Mouse (Mus musculus) heart, embryonic 14.5 days (tissue): ENCODE data around the gene Hist1h3f. TPM values are rescaled to one million over a fixed set of nuclear protein-coding genes. Genes with fewer than 3 reads are reported as not detected.

ENCODE experiments used
- ATAC-seq: fragments of 200-750 bp; cut with Nextera tagmentation; 2 replicates; pipeline ENCODE4 v1.8.0; 2017; ENCODE audit warnings: low read depth, moderate TSS enrichment; ENCODE audit not compliant: insufficient number of reproducible peaks, insufficient read depth, low FRiP score
- H3K27ac ChIP-seq, 2 experiments: fragments of 200-500 bp in 1 of 2; fragments of 300-500 bp in 1 of 2; sonication (generic) in 1 of 2; replicated peaks in 1 of 2; 2 replicates each; pipeline ENCODE4 v1.5.1; 2012 to 2014; ENCODE audit warnings: low read depth in 2 of 2, low read length in 2 of 2, control low read depth in 1 of 2, mild to moderate bottlenecking in 1 of 2, mixed read lengths in 1 of 2; ENCODE audit not compliant: control insufficient read depth in 1 of 2, insufficient read depth in 1 of 2
- H3K27me3 ChIP-seq: fragments of 300-500 bp; sonication (generic); 2 replicates; pipeline ENCODE4 v1.6.1; 2014; ENCODE audit warnings: mild to moderate bottlenecking, low read length, control low read depth; ENCODE audit not compliant: control insufficient read depth, insufficient read depth
- H3K36me3 ChIP-seq: fragments of 300-500 bp; sonication (generic); 2 replicates; pipeline ENCODE4 v1.6.1; 2014; ENCODE audit warnings: mild to moderate bottlenecking, control low read depth, low read length, mixed read lengths; ENCODE audit not compliant: control insufficient read depth, insufficient read depth
- H3K4me1 ChIP-seq, 2 experiments: fragments of 200-500 bp in 1 of 2; fragments of 300-500 bp in 1 of 2; sonication (generic) in 1 of 2; 2 replicates each; pipeline ENCODE4 v1.6.1; 2012 to 2014; ENCODE audit warnings: low read length in 2 of 2, control low read depth in 1 of 2, mixed read lengths in 1 of 2; ENCODE audit not compliant: control insufficient read depth in 2 of 2, insufficient read depth in 2 of 2
- H3K4me2 ChIP-seq: fragments of 300-500 bp; sonication (generic); 2 replicates; pipeline ENCODE4 v1.6.1; 2014; ENCODE audit warnings: mild to moderate bottlenecking, low read length
- H3K4me3 ChIP-seq, 2 experiments: fragments of 200-500 bp in 1 of 2; fragments of 300-500 bp in 1 of 2; sonication (generic) in 1 of 2; 2 replicates each; pipeline ENCODE4 v1.5.1; 2012 to 2014; ENCODE audit warnings: low read length in 2 of 2, mild to moderate bottlenecking in 2 of 2, control low read depth in 1 of 2, low read depth in 1 of 2, moderate library complexity in 1 of 2; ENCODE audit not compliant: control insufficient read depth in 1 of 2, insufficient read depth in 1 of 2
- H3K9ac ChIP-seq: fragments of 300-500 bp; sonication (generic); 2 replicates; pipeline ENCODE4 v1.6.1; 2014; ENCODE audit warnings: mild to moderate bottlenecking, low read length
- H3K9me3 ChIP-seq: fragments of 300-500 bp; sonication (generic); 2 replicates; pipeline ENCODE4 v1.6.1; 2016; ENCODE audit warnings: low read length, control low read depth; ENCODE audit not compliant: control insufficient read depth
- WGBS: fragments of 180-500 bp; shearing (Covaris S2); extraction: QIAGEN DNeasy Blood & Tissue Kit; methylation state at CpG from one replicate; pipeline ENCODE4 v1.1.7; 2014; 5-methylcytosine and 5-hydroxymethylcytosine counted together
- polyA plus RNA-seq: library from polyadenylated mRNA; unstranded; fragments of >200 nt; fragmentation: Nextera tagmentation; extraction: Ambion mirVana; gene quantifications from 2 replicates; pipeline ENCODE4 v1.2.1, GENCODE M21; 2014

The Hist1h3f gene
- polyA plus RNA-seq, 1 experiment from 2014 or later = 0.72 TPM

DNA sequence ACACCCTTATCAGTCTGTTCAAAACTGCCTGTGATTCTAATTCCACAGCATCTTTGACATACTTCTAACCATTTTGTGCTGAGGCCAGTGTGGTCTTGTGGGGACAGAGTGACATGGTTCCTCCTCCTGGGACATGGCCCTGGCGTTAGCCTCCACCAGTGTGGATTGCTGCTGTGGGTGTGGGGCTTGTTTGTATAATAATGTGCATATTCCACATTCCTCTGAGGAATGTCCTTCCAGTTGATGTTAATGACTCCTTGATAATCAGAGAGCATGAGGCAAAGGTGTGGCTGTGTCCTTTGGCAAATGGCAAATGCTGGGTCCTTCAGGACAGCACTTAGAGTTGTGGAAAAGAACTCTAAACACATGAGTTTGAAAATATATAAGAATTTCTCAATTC, 30.3 kb upstream of the Hist1h3f start:
- Histone ChIP-seq H3K36me3 (no peaks in the 10 kb centered on the region), H3K9ac (no peak overlapping the region), H3K27me3 (no peaks in the 10 kb centered on the region), H3K27ac (no peak overlapping the region), H3K4me3 (no peak overlapping the region), H3K4me1 (peaks cover 3 to 9% of the 10 kb centered on the region in 2 experiments; a peak in 2 of 4 replicates), H3K9me3 (no peaks in the 10 kb centered on the region), H3K4me2 (no peak overlapping the region)
- WGBS = 68% methylated on average over 1 of the region's 1 CpGs
- no peak for ATAC-seq

DNA sequence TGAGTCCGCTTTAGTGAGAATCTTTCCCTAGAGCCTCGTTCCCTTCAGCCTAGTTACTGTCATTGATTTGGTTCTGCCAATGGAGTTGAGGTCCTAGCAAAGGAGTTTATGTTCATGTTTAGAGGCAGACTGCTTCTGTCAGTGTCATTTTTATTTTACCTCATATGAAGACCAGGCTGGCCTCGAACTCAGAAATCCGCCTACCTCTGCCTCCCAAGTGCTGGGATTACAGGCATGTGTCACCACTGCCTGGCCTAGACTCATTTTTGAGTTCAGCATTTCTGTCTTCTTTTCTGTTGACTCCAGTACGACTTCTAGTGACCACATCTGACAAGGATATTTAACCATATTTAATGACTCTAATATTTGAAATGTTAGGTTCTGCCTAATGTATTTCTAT, 28.6 kb upstream of the Hist1h3f start:
- WGBS = 82% methylated on average over 5 of the region's 5 CpGs
- H3K9me3 ChIP-seq = no peaks in the 10 kb centered on the region
- no peak overlapping the region for H3K9ac ChIP-seq
- H3K27me3 ChIP-seq = no peaks in the 10 kb centered on the region
- H3K4me3 ChIP-seq = no peak overlapping the region
- H3K27ac ChIP-seq = no peak overlapping the region
- H3K4me1 ChIP-seq = peaks cover 3 to 5% of the 10 kb centered on the region in 2 experiments; a peak in 2 of 4 replicates
- no peak for ATAC-seq
- H3K36me3 ChIP-seq = no peaks in the 10 kb centered on the region
- H3K4me2 ChIP-seq = no peak overlapping the region

- H3K27me3 ChIP-seq = no peaks in the 10 kb centered on the region
- peak overlapping the region; percentile 48; the same call in 1 of the 2 replicates for H3K9ac ChIP-seq
- peak overlapping the region; percentile 96 for H3K4me2 ChIP-seq
- 0 out of 4 replicates have a peak overlapping the region, but pooled peaks of 1 of the 2 experiments have one; percentile 28 for H3K27ac ChIP-seq
- no peaks in the 10 kb centered on the region for H3K9me3 ChIP-seq
- no peaks in the 10 kb centered on the region for H3K36me3 ChIP-seq
- ATAC-seq = no peak
- WGBS = 53% methylated on average over 15 of the region's 15 CpGs
- peaks cover 3 to 4% of the 10 kb centered on the region in 2 experiments; a peak in 2 of 4 replicates for H3K4me1 ChIP-seq
- peak overlapping the region; percentile 28 to 62 for H3K4me3 ChIP-seq
These were observed 27.8 kb upstream of the Hist1h3f start for GRCm38 (mm10) chr13:23515826-23516620.

GRCm38 (mm10) chr13:23516822-23517602, 26.8 kb upstream of the Hist1h3f start:
- no peaks in the 10 kb centered on the region for H3K27me3 ChIP-seq
- H3K36me3 ChIP-seq = no peaks in the 10 kb centered on the region
- H3K4me2 ChIP-seq = peak overlapping the region; percentile 96
- peaks cover 3 to 4% of the 10 kb centered on the region in 2 experiments; a peak in 2 of 4 replicates for H3K4me1 ChIP-seq
- no peaks in the 10 kb centered on the region for H3K9me3 ChIP-seq
- 1% methylated on average over 19 of the region's 19 CpGs for WGBS
- peak overlapping the region; percentile 78 to 89 for H3K27ac ChIP-seq
- no peak; the same call in 1 of the 2 replicates for ATAC-seq
- H3K9ac ChIP-seq = peak overlapping the region; percentile 69
- H3K4me3 ChIP-seq = peak overlapping the region; percentile 62 to 74

DNA sequence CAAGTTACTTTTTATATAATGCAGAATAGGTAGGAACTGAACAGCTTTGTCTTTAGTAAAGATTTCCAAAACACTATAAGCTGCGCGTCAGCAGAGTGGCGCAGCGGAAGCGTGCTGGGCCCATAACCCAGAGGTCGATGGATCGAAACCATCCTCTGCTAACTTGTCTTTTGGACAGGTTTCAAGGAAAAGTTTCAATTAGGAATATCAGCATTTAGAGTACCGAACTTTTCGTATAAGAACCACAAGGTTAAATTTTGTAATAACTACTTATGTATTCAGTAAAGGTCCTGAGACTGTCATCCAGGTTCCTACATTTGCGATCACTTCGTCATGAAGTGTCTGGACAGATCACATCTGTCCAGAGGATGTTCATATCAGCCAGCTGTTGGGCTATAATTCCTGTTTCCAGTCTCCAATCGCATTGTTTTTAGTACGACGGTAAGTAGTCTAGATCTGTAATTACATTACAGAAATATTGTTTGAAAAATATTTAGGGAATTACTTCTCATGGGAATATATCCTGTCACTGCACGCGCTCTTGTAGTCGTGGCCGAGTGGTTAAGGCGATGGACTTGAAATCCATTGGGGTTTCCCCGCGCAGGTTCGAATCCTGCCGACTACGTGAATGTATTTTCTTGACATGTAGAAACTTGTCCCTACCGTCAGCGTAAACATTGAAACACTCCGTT, 26.1 kb upstream of the Hist1h3f start:
- H3K4me3 ChIP-seq = peak overlapping the region; percentile 62 to 74
- H3K27me3 ChIP-seq = no peaks in the 10 kb centered on the region
- H3K4me2 ChIP-seq = peak overlapping the region; percentile 96
- peak overlapping the region; percentile 74 for H3K9ac ChIP-seq
- no peaks in the 10 kb centered on the region for H3K9me3 ChIP-seq
- peaks cover 3 to 4% of the 10 kb centered on the region in 2 experiments; a peak in 2 of 4 replicates for H3K4me1 ChIP-seq
- peak; percentile 79 for ATAC-seq
- peak overlapping the region; percentile 78 to 89 for H3K27ac ChIP-seq
- H3K36me3 ChIP-seq = no peaks in the 10 kb centered on the region
- WGBS = under 1% methylated on average over 27 of the region's 27 CpGs

DNA sequence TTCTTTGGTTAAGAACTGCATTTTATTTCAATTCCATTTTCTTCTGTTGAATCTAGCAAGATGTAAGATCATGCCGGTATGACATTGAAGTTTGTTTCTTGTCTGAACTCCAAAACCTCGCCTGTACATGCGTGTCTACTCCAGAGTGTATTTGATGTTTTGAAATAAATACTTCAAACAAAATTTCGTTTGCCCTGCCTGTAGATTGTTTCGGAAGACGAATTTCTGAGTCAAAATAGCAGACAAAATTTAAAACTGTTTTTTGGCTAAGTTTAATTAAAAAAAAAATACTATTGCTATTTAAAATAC, 25.6 kb upstream of the Hist1h3f start:
- H3K4me3 ChIP-seq = peak overlapping the region; percentile 41 to 62; a peak in 3 of 4 replicates
- H3K4me1 ChIP-seq = peaks cover 3 to 4% of the 10 kb centered on the region in 2 experiments; a peak in 2 of 4 replicates
- no peaks in the 10 kb centered on the region for H3K9me3 ChIP-seq
- H3K4me2 ChIP-seq = peak overlapping the region; percentile 96
- peak overlapping the region in 1 of 2 experiments; percentile 72; a peak in 2 of 4 replicates for H3K27ac ChIP-seq
- under 1% methylated on average over 6 of the region's 6 CpGs for WGBS
- H3K9ac ChIP-seq = peak overlapping the region; percentile 67
- no peaks in the 10 kb centered on the region for H3K36me3 ChIP-seq
- no peak for ATAC-seq
- no peaks in the 10 kb centered on the region for H3K27me3 ChIP-seq

DNA sequence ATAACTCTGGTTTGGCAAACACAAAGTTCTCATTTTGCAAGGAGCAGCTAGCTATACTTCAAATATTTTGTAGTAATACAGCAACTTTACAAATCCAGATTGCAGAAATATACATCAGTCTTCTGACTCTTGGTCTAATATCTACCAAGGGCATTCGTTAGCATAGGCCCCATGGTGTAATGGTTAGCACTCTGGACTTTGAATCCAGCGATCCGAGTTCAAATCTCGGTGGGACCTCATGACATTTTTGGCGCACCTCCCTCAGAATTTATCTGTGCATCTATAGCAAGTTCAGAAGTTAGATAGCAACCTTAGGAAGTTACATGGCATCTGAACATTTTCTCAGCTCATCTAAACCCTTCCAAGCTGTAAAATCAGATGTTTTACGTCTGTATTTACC, 25.0 kb upstream of the Hist1h3f start:
- no peaks in the 10 kb centered on the region for H3K27me3 ChIP-seq
- ATAC-seq = 0 out of 2 replicates have a peak, but pooled peaks have one; percentile 23
- peak overlapping the region; percentile 45 to 58 for H3K27ac ChIP-seq
- peak overlapping the region; percentile 55 for H3K9ac ChIP-seq
- WGBS = under 1% methylated on average over 6 of the region's 6 CpGs
- peaks cover 3 to 4% of the 10 kb centered on the region in 2 experiments; a peak in 2 of 4 replicates for H3K4me1 ChIP-seq
- H3K36me3 ChIP-seq = no peaks in the 10 kb centered on the region
- peak overlapping the region; percentile 26 to 62; a peak in 3 of 4 replicates for H3K4me3 ChIP-seq
- peak overlapping the region; percentile 96 for H3K4me2 ChIP-seq
- H3K9me3 ChIP-seq = no peaks in the 10 kb centered on the region
